Mouse (Mus musculus): ENCODE data around the gene Syt1.

DNA sequence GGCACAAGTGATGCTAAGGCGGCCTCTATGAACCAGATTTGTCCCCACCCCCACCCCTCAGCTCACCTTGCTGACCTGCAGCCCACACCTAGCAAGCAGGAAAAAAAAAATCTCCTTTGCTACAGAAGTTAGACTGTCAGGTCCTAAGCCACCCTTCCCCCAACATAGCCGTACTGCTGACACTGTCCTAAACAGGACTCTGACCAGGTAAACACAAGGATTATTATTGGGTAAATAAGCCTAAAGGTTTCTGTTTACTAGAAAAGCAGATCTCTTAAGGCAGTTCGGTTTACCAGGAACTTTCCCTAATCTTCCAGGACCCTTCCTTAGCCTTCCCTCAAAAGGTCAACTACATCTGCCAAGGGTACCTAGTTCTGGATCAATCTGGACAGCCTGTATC is 501.2 kb downstream of the Syt1 start:
- no peak for TF ChIP-seq CTCF (IDR thresholded peaks at IDR 0.05)
- no peak for TF ChIP-seq EP300 (IDR thresholded peaks at IDR 0.05)
